Mouse (Mus musculus) ES-CJ7 (cell line): ENCODE data around the gene Tm2d3.
A peak's percentile ranks its signal among the peaks of the same experiment; 100 is the strongest.

Experiments used
- DNase-seq: peaks from one replicate; pipeline ENCODE4 v3.0.0; 2011; ENCODE audit warnings: low read depth, low spot score

The Tm2d3 gene

DNA sequence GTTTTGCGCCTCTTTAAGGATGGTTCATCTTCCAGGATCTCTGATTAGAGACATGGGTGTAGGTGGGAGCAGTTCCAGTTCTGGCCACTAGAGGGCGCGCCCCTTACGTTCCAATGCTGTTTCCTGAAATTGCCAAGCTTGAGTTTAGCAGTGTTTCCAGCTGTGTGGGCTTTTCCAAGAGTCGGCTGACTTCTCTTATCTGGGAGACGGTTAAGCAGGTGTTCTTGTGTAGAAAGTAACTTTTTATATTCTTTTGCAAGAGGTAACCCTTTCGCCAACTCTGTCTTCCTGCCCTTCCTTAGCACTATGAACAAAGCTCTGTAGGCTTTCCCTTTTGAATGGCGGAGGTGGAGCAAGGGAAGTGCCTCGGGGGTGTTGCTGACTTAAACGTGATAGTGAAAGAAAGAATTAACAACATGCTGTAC, 13.9 kb downstream of the Tm2d3 start:
- DNase-seq: peak; percentile 77

DNA sequence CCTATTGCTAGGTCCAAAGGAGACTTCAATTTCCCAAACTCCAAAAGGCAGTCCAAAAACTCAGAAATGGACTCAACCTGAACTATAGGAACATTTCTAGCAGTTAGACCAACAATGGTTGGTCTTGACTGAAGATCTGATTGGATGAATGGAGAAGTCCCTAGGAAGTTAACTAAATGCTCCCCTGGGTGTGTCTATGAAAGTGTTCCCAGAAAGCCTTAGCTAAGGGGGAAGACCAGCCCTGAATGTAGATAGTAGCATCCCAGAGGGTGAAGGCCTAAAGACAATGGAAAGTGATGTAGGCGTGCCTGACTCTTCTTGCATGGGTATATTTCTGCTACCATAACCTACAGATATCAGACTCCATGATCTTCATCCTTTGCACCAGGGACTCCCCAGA, 17.5 kb downstream of the Tm2d3 start:
- DNase-seq: no peak

DNA sequence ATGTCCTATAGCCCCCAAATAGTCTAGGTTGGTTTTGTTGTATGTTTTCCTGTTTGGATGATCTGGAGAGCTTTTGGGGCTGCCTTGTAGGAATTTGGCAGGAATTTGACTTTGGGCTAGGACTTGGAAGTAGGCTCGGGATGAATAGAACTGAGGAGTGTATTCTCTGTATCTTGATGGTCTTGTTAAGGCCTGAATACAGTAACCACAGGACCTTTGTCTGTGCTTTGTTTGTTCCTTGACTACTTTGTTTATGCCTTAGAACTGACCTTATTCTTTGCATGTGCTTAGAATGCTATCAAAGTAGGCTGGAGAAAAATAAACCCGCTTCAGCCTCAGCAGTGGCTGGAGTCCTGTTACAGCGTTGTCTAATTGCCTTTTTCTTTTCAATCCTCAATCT, 19.3 kb downstream of the Tm2d3 start:
- no peak for DNase-seq

DNA sequence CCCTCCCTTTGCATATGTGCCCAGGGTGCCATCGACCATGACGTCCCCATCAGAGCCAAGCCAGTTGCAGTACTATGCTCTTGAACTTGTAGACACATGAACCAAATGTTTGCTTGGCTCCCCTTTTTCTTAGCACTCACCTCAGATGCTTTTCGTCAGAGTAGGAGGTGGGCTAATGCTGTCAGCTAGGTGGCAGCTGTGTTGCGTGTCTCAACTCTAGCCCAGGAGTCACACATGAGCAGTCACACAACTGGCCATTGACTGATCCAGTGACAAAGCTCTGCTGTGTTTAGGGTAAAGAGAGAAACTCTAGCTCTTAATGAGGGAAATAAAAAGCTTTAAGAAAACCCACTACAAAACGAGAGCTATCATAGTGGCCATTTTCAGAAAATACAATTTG, 22.8 kb downstream of the Tm2d3 start:
- DNase-seq: no peak

DNA sequence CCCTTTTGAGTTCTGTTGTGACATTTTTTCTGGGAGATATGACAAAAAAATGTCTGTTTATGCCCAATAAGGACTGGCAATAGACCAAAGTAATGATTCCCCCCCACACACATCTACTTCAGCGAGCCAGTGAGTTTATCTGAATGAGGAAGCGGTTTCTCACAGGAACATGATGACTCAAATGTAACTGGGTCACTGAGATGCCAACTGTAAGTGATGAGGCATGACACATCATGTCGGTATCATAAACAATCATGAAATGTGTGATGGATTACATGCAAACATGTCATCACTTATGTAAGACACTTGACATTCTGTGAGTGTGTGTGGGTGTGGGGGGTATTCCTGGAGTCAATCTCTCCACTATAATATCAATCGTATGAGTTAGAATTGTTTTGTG, 23.3 kb downstream of the Tm2d3 start:
- no peak for DNase-seq

DNA sequence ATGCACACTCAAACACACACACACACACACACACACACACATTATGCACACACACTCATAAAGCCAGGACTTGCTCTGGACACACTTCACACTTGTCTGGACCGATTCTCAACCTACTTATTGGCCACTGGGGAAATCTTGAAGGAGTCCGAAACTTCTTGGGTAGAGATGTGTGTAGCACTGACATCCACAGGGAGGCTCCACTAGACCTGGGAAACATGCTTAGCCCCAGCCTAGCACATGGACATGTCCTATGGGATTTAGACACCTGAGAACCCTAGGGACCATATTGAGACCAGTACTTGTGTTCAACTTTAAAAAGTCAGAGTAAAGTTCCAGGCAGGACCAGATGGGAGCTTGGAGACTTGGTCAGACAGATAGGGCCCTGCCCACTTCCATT, 43.1 kb downstream of the Tm2d3 start:
- DNase-seq: peak; percentile 24

DNA sequence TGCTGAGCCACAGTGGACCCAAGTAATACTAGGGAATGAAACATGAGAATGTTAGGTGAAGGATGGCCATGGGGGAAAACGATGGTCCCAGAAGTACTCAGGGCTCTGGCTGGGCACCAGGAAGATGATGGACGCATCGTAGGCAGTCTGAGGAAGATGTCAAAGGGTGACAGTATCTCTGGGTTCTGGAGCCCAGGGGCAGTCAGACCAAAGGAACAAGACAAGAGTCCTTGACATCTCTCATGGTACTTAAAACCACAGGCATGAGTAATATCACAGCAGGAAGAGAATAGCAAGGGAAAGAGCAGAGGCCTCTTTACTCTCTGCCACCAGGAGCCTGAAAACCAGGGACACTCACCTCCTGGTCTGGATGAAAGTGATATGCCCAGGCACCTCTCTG, 44.3 kb downstream of the Tm2d3 start:
- no peak for DNase-seq

DNA sequence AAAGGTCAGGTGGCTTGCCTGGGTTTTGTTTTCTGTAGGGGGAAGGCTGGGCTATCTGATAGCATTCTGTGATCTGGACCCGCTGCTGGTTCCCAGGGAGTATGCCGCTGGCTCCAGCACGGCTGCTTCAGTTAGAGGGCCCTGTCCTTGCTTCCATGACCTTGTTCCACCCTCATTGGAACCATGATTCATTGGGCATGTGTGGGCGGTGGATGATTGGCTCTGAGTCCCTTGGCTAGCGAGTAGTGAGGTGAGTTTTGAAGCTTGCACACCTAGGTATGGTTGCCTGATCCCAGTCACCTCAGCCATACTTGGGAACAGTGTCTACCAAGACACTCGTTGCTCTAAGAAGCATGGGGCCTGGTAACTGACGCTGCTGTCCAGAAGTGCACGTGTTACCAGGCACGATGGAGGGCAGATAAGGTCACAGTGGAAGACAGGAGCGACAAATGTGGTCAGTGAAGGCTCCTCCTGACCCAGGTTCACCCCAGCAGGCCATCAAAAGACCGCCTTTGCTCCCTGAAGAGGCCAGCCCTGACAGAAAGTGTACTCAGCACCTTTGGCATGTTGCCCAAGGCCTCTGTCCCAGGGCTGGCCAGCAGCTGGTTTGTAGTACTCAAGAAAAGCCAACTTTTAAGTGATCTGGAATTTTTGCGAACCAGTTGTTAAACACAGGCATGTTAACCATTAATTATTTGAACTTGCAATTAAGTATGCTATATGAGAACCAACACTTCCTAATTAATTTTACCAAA, 46.5 kb downstream of the Tm2d3 start:
- peak; percentile 24 for DNase-seq

DNA sequence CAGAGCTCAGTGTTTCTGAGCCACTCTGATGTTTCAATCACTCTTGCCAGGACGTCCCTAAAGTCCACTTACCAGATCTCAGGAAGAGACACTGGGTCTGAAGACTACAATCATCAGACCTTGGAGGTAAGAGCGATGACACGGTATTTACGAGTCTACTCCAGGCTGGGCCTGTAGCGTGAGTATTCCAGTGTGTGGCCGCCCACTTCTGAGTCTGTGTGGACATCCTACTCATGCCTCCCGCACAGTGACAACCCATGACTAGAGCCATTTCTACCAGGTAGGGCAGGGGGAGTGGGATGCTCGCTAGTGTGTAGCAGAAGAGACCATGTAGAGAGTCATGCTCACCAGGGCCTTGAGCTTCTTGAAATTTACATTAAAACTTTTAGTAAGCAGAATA, 51.9 kb downstream of the Tm2d3 start:
- no peak for DNase-seq

DNA sequence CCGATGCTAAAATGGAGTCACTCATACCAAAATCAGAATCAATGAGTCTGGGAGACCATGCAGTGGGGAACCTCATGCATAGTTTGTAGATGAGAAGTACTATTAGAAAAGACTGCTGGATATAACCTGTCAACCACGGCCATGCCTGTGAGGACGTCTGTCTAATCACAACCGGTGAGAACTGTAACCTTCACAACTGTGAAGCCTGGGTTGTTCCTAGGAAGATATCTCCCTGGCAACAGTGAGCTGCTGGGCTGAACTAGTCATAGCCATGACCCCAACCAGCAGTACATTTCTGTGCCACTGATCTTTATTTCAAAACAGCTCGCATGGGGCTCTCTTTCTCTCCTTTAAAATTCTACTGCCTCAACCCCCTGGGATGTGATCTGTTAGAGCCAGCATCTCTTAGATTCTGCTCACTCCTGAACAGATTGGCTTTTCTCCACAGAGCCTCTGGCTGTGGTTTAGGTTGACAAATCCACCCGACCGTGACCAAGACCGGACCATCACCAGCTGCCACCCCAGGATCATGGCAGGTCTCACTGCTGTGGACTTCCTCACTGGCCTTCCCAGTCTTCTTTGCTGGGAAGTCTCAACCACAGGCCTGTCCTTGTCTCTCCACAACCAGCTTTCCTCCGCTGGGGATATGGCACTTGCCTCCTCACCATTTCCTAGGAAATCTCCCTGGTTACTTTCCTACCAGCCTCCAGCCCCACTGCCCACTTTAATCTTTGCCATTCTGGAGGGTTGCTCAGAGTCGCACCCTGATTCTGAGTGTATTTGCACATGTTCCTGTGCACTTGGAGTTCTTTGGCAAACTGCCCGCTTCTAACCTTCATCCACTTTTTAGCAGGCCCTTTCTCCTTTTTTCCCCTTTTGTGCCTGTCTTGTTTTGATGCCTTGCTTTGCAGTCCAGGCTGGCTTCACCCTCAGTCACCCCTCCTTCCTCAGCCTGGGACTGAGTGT, 57.3 kb downstream of the Tm2d3 start:
- DNase-seq: no peak
